Mouse (Mus musculus): ENCODE results near the gene Scoc. TPM values are rescaled to one million over a fixed set of nuclear protein-coding genes. Genes with fewer than 3 reads are reported as not detected.

Scoc gene
- total and polyA plus RNA-seq, 2 experiments from 2014 or later = 447 to 475 TPM

- no peak overlapping the region for H3K9ac ChIP-seq
- no peaks in the 10 kb centered on the region for H3K36me3 ChIP-seq (ENCODE audit: insufficient read depth)
- ATAC-seq = no peak
- WGBS = 47% methylated on average over 2 of the region's 2 CpGs
- H3K27me3 ChIP-seq (ENCODE audit: insufficient read depth, low read length) = no peaks in the 10 kb centered on the region
- no peaks in the 10 kb centered on the region for H3K4me1 ChIP-seq (ENCODE audit: insufficient read depth)
- no peak overlapping the region for H3K4me2 ChIP-seq (ENCODE audit: low read depth)
- no peak overlapping the region for H3K4me3 ChIP-seq (ENCODE audit: low read depth, low read length)
- no peaks in the 10 kb centered on the region for H3K9me3 ChIP-seq (ENCODE audit: low read length)
- DNase-seq = no peak
- TF ChIP-seq CTCF (IDR thresholded peaks at IDR 0.05; ENCODE audit: low read depth) = no peak
- H3K27ac ChIP-seq (ENCODE audit: low read depth, low read length) = no peak overlapping the region
Measured at GRCm38 (mm10) chr8:83382850-83383249, 75.3 kb downstream of the Scoc start.

DNA sequence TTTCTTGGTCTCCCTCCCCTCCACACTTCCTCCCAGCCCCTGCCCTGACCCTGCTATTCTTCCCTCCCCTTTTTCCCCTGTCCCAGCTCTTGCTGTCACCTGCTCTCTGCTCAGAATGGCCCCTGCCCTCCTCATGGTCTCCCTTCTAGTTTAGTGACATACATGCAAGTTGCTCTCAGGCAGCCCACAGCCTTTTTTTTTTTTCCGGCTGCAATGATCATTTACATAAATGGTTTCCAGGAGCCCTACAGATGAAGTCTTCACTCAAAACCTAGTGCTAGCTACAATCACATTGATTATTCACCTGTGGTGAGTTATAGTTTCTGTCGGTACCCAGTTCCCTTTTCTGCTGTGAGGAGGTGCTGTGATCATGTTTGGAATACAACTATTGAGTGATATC lies 77.2 kb downstream of the Scoc start:
- Histone ChIP-seq H3K36me3 (ENCODE audit: insufficient read depth) (no peaks in the 10 kb centered on the region), H3K9ac (no peak overlapping the region), H3K27me3 (ENCODE audit: insufficient read depth, low read length) (no peaks in the 10 kb centered on the region), H3K4me3 (ENCODE audit: low read depth, low read length) (no peak overlapping the region), H3K27ac (ENCODE audit: low read depth, low read length) (no peak overlapping the region), H3K9me3 (ENCODE audit: low read length) (no peaks in the 10 kb centered on the region), H3K4me1 (ENCODE audit: insufficient read depth) (no peaks in the 10 kb centered on the region), H3K4me2 (ENCODE audit: low read depth) (no peak overlapping the region)
- no peak for DNase-seq
- 79% methylated on average over 2 of the region's 2 CpGs for WGBS
- no peak for TF ChIP-seq CTCF (IDR thresholded peaks at IDR 0.05; ENCODE audit: low read depth)
- ATAC-seq = no peak

DNA sequence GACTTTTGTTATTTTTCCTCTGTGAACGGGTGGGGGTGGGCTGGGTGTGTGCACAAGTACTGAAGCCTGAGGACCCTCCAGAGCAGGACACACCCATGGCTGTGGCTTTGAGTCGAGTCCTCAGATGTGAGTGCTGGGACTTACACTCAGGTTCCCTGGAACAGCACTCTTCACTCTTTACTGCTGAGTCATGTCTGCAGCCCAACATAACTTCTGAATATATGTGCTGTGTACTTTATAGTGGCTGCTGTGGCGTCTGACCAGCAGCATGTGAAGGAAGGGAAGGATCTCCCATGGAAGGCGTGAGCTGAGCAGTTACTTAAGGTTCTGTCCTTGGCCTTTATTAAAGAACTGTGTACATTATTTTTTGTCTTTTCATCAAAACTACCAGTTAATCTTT lies 78.0 kb downstream of the Scoc start:
- 74% methylated on average over 4 of the region's 4 CpGs for WGBS
- Histone ChIP-seq H3K4me2 (ENCODE audit: low read depth) (no peak overlapping the region), H3K4me3 (ENCODE audit: low read depth, low read length) (no peak overlapping the region), H3K9me3 (ENCODE audit: low read length) (no peaks in the 10 kb centered on the region), H3K27me3 (ENCODE audit: insufficient read depth, low read length) (no peaks in the 10 kb centered on the region), H3K36me3 (ENCODE audit: insufficient read depth) (no peaks in the 10 kb centered on the region), H3K9ac (no peak overlapping the region), H3K4me1 (ENCODE audit: insufficient read depth) (no peaks in the 10 kb centered on the region), H3K27ac (ENCODE audit: low read depth, low read length) (no peak overlapping the region)
- no peak for TF ChIP-seq CTCF (IDR thresholded peaks at IDR 0.05; ENCODE audit: low read depth)
- no peak for DNase-seq
- no peak for ATAC-seq

Other genes starting within 250 kb of the Scoc start
- gene Ucp1, start 168.0 kb downstream of the Scoc start, total RNA-seq (2014; rRNA removed) = 0.85 TPM in 1 of 2 replicates, not detected in the other
- gene Ucp1, start 168.0 kb downstream of the Scoc start, polyA plus RNA-seq (2015; fragmentation: Nextera tagmentation; extraction: Ambion mirVana) = not detected in 2 replicates
- gene Elmod2, start 125.9 kb downstream of the Scoc start, total RNA-seq (2014; rRNA removed) = 20.0 and 25.6 TPM in 2 replicates
- gene Elmod2, start 125.9 kb downstream of the Scoc start, polyA plus RNA-seq (2015; fragmentation: Nextera tagmentation; extraction: Ambion mirVana) = 6.7 and 10.0 TPM in 2 replicates
- gene Mgat4d, start 109.9 kb downstream of the Scoc start, total RNA-seq (2014; rRNA removed) = not detected in 2 replicates
- gene Mgat4d, start 109.9 kb downstream of the Scoc start, polyA plus RNA-seq (2015; fragmentation: Nextera tagmentation; extraction: Ambion mirVana) = not detected in 2 replicates
- 3.4 and 3.5 TPM in 2 replicates for gene Clgn, start 68.5 kb downstream of the Scoc start, total RNA-seq (2014; rRNA removed)
- 4.6 and 5.7 TPM in 2 replicates for gene Clgn, start 68.5 kb downstream of the Scoc start, polyA plus RNA-seq (2015; fragmentation: Nextera tagmentation; extraction: Ambion mirVana)
- not detected in 2 replicates for gene Olfr370, start 77.4 kb upstream of the Scoc start, total RNA-seq (2014; rRNA removed)
- gene Olfr370, start 77.4 kb upstream of the Scoc start, polyA plus RNA-seq (2015; fragmentation: Nextera tagmentation; extraction: Ambion mirVana) = 0.04 TPM in 1 of 2 replicates, not detected in the other
- gene Ndufb7, start 108.3 kb upstream of the Scoc start, total RNA-seq (2014; rRNA removed) = 155 and 262 TPM in 2 replicates
- 392 and 492 TPM in 2 replicates for gene Ndufb7, start 108.3 kb upstream of the Scoc start, polyA plus RNA-seq (2015; fragmentation: Nextera tagmentation; extraction: Ambion mirVana)
- gene Tecr, start 149.6 kb upstream of the Scoc start, total RNA-seq (2014; rRNA removed) = 762 and 857 TPM in 2 replicates
- 1,089 and 1,117 TPM in 2 replicates for gene Tecr, start 149.6 kb upstream of the Scoc start, polyA plus RNA-seq (2015; fragmentation: Nextera tagmentation; extraction: Ambion mirVana)
- 41.2 and 46.6 TPM in 2 replicates for gene Dnajb1, start 149.8 kb upstream of the Scoc start, total RNA-seq (2014; rRNA removed)
- 40.7 and 65.1 TPM in 2 replicates for gene Dnajb1, start 149.8 kb upstream of the Scoc start, polyA plus RNA-seq (2015; fragmentation: Nextera tagmentation; extraction: Ambion mirVana)
- 77.8 and 85.3 TPM in 2 replicates for gene Gipc1, start 194.3 kb upstream of the Scoc start, total RNA-seq (2014; rRNA removed)
- gene Gipc1, start 194.3 kb upstream of the Scoc start, polyA plus RNA-seq (2015; fragmentation: Nextera tagmentation; extraction: Ambion mirVana) = 119 and 135 TPM in 2 replicates
- gene Ptger1, start 208.3 kb upstream of the Scoc start, total RNA-seq (2014; rRNA removed) = 0.46 and 0.57 TPM in 2 replicates
- gene Ptger1, start 208.3 kb upstream of the Scoc start, polyA plus RNA-seq (2015; fragmentation: Nextera tagmentation; extraction: Ambion mirVana) = 0.20 and 0.27 TPM in 2 replicates
- gene Pkn1, start 240.8 kb upstream of the Scoc start, total RNA-seq (2014; rRNA removed) = 70.8 and 72.6 TPM in 2 replicates
- 18.5 and 25.2 TPM in 2 replicates for gene Pkn1, start 240.8 kb upstream of the Scoc start, polyA plus RNA-seq (2015; fragmentation: Nextera tagmentation; extraction: Ambion mirVana)

All from forebrain, postnatal 0 days (tissue).